Mouse (Mus musculus): ENCODE results near the gene Thrsp. TPM values are rescaled to one million over a fixed set of nuclear protein-coding genes. Genes with fewer than 3 reads are reported as not detected.

The Thrsp gene
- polyA plus RNA-seq, 1 experiment from 2014 or later: 1.3 TPM

- no peak overlapping the region for H3K9ac ChIP-seq (replicated peaks; ENCODE audit: low read depth, low read length)
- no peak for ATAC-seq (ENCODE audit: low read depth)
- H3K36me3 ChIP-seq (ENCODE audit: control insufficient read depth, insufficient read depth, low read length): peaks cover 10% of the 10 kb centered on the region; the same call in 1 of the 2 replicates
- H3K9me3 ChIP-seq (ENCODE audit: control insufficient read depth, low read length): no peaks in the 10 kb centered on the region
- H3K27ac ChIP-seq (ENCODE audit: low read depth, low read length): no peak overlapping the region
- no peak overlapping the region for H3K4me3 ChIP-seq (ENCODE audit: low read depth, low read length)
- WGBS: 87% methylated on average over 5 of the region's 5 CpGs
- H3K27me3 ChIP-seq (ENCODE audit: control insufficient read depth, insufficient read depth, low read length): no peaks in the 10 kb centered on the region
- H3K4me1 ChIP-seq (ENCODE audit: control insufficient read depth, insufficient read depth, low read length): no peaks in the 10 kb centered on the region
- H3K4me2 ChIP-seq (ENCODE audit: low read depth, low read length): no peak overlapping the region
These were observed 30.6 kb downstream of the Thrsp start for GRCm38 (mm10) chr7:97386806-97387370.

GRCm38 (mm10) chr7:97386106-97386805 lies 31.3 kb downstream of the Thrsp start:
- Histone ChIP-seq H3K9ac (replicated peaks; ENCODE audit: low read depth, low read length) (no peak overlapping the region), H3K27ac (ENCODE audit: low read depth, low read length) (no peak overlapping the region), H3K4me2 (ENCODE audit: low read depth, low read length) (no peak overlapping the region), H3K4me3 (ENCODE audit: low read depth, low read length) (no peak overlapping the region), H3K9me3 (ENCODE audit: control insufficient read depth, low read length) (no peaks in the 10 kb centered on the region), H3K27me3 (ENCODE audit: control insufficient read depth, insufficient read depth, low read length) (no peaks in the 10 kb centered on the region), H3K36me3 (ENCODE audit: control insufficient read depth, insufficient read depth, low read length) (peaks cover 10% of the 10 kb centered on the region; the same call in 1 of the 2 replicates), H3K4me1 (ENCODE audit: control insufficient read depth, insufficient read depth, low read length) (no peaks in the 10 kb centered on the region)
- ATAC-seq (ENCODE audit: low read depth): no peak
- 92% methylated on average over 7 of the region's 7 CpGs for WGBS

GRCm38 (mm10) chr7:97383496-97384132 lies 33.9 kb downstream of the Thrsp start:
- 80% methylated on average over 10 of the region's 10 CpGs for WGBS
- Histone ChIP-seq H3K27ac (ENCODE audit: low read depth, low read length) (no peak overlapping the region), H3K9ac (replicated peaks; ENCODE audit: low read depth, low read length) (no peak overlapping the region), H3K9me3 (ENCODE audit: control insufficient read depth, low read length) (no peaks in the 10 kb centered on the region), H3K4me3 (ENCODE audit: low read depth, low read length) (no peak overlapping the region), H3K36me3 (ENCODE audit: control insufficient read depth, insufficient read depth, low read length) (peaks cover 10% of the 10 kb centered on the region), H3K4me2 (ENCODE audit: low read depth, low read length) (no peak overlapping the region), H3K27me3 (ENCODE audit: control insufficient read depth, insufficient read depth, low read length) (no peaks in the 10 kb centered on the region), H3K4me1 (ENCODE audit: control insufficient read depth, insufficient read depth, low read length) (no peaks in the 10 kb centered on the region)
- no peak for ATAC-seq (ENCODE audit: low read depth)

GRCm38 (mm10) chr7:97382661-97383060 lies 34.9 kb downstream of the Thrsp start:
- ATAC-seq (ENCODE audit: low read depth): no peak
- Histone ChIP-seq H3K9me3 (ENCODE audit: control insufficient read depth, low read length) (no peaks in the 10 kb centered on the region), H3K27ac (ENCODE audit: low read depth, low read length) (no peak overlapping the region), H3K4me1 (ENCODE audit: control insufficient read depth, insufficient read depth, low read length) (no peaks in the 10 kb centered on the region), H3K4me2 (ENCODE audit: low read depth, low read length) (no peak overlapping the region), H3K36me3 (ENCODE audit: control insufficient read depth, insufficient read depth, low read length) (peaks cover 16% of the 10 kb centered on the region), H3K4me3 (ENCODE audit: low read depth, low read length) (no peak overlapping the region), H3K9ac (replicated peaks; ENCODE audit: low read depth, low read length) (no peak overlapping the region), H3K27me3 (ENCODE audit: control insufficient read depth, insufficient read depth, low read length) (no peaks in the 10 kb centered on the region)
- 96% methylated on average over 8 of the region's 8 CpGs for WGBS

GRCm38 (mm10) chr7:97380500-97381123 lies 36.9 kb downstream of the Thrsp start:
- Histone ChIP-seq H3K27ac (ENCODE audit: low read depth, low read length) (no peak overlapping the region), H3K4me3 (ENCODE audit: low read depth, low read length) (no peak overlapping the region), H3K9me3 (ENCODE audit: control insufficient read depth, low read length) (no peaks in the 10 kb centered on the region), H3K36me3 (ENCODE audit: control insufficient read depth, insufficient read depth, low read length) (peaks cover 16% of the 10 kb centered on the region), H3K9ac (replicated peaks; ENCODE audit: low read depth, low read length) (no peak overlapping the region), H3K4me1 (ENCODE audit: control insufficient read depth, insufficient read depth, low read length) (no peaks in the 10 kb centered on the region), H3K4me2 (ENCODE audit: low read depth, low read length) (no peak overlapping the region), H3K27me3 (ENCODE audit: control insufficient read depth, insufficient read depth, low read length) (no peaks in the 10 kb centered on the region)
- no peak for ATAC-seq (ENCODE audit: low read depth)
- WGBS: 92% methylated on average over 5 of the region's 5 CpGs

- no peak overlapping the region for H3K9ac ChIP-seq (replicated peaks; ENCODE audit: low read depth, low read length)
- H3K27ac ChIP-seq (ENCODE audit: low read depth, low read length): no peak overlapping the region
- WGBS: 96% methylated on average over 5 of the region's 5 CpGs
- H3K27me3 ChIP-seq (ENCODE audit: control insufficient read depth, insufficient read depth, low read length): no peaks in the 10 kb centered on the region
- peaks cover 16% of the 10 kb centered on the region for H3K36me3 ChIP-seq (ENCODE audit: control insufficient read depth, insufficient read depth, low read length)
- H3K4me3 ChIP-seq (ENCODE audit: low read depth, low read length): no peak overlapping the region
- no peak for ATAC-seq (ENCODE audit: low read depth)
- no peaks in the 10 kb centered on the region for H3K4me1 ChIP-seq (ENCODE audit: control insufficient read depth, insufficient read depth, low read length)
- H3K4me2 ChIP-seq (ENCODE audit: low read depth, low read length): no peak overlapping the region
- H3K9me3 ChIP-seq (ENCODE audit: control insufficient read depth, low read length): no peaks in the 10 kb centered on the region
These were observed 38.2 kb downstream of the Thrsp start for GRCm38 (mm10) chr7:97379304-97379703.

GRCm38 (mm10) chr7:97375906-97376305 lies 41.6 kb downstream of the Thrsp start:
- no peak for ATAC-seq (ENCODE audit: low read depth)
- H3K4me1 ChIP-seq (ENCODE audit: control insufficient read depth, insufficient read depth, low read length): peaks cover 8% of the 10 kb centered on the region; the same call in 1 of the 2 replicates
- no peak overlapping the region for H3K4me2 ChIP-seq (ENCODE audit: low read depth, low read length)
- H3K9me3 ChIP-seq (ENCODE audit: control insufficient read depth, low read length): no peaks in the 10 kb centered on the region
- no peaks in the 10 kb centered on the region for H3K27me3 ChIP-seq (ENCODE audit: control insufficient read depth, insufficient read depth, low read length)
- H3K9ac ChIP-seq (replicated peaks; ENCODE audit: low read depth, low read length): no peak overlapping the region
- 80% methylated on average over 2 of the region's 2 CpGs for WGBS
- no peak overlapping the region for H3K4me3 ChIP-seq (ENCODE audit: low read depth, low read length)
- peaks cover 6% of the 10 kb centered on the region; the same call in 1 of the 2 replicates for H3K36me3 ChIP-seq (ENCODE audit: control insufficient read depth, insufficient read depth, low read length)
- no peak overlapping the region for H3K27ac ChIP-seq (ENCODE audit: low read depth, low read length)

- Histone ChIP-seq H3K4me3 (ENCODE audit: low read depth, low read length) (no peak overlapping the region), H3K4me1 (ENCODE audit: control insufficient read depth, insufficient read depth, low read length) (peaks cover 9% of the 10 kb centered on the region; the same call in 1 of the 2 replicates), H3K9ac (replicated peaks; ENCODE audit: low read depth, low read length) (no peak overlapping the region), H3K4me2 (ENCODE audit: low read depth, low read length) (no peak overlapping the region), H3K36me3 (ENCODE audit: control insufficient read depth, insufficient read depth, low read length) (peaks cover 6% of the 10 kb centered on the region; the same call in 1 of the 2 replicates), H3K27me3 (ENCODE audit: control insufficient read depth, insufficient read depth, low read length) (no peaks in the 10 kb centered on the region), H3K9me3 (ENCODE audit: control insufficient read depth, low read length) (no peaks in the 10 kb centered on the region), H3K27ac (ENCODE audit: low read depth, low read length) (no peak overlapping the region)
- ATAC-seq (ENCODE audit: low read depth): no peak
- 94% methylated on average over 9 of the region's 9 CpGs for WGBS
These were observed 42.4 kb downstream of the Thrsp start for GRCm38 (mm10) chr7:97375101-97375500.

- Histone ChIP-seq H3K9ac (replicated peaks; ENCODE audit: low read depth, low read length) (no peak overlapping the region), H3K36me3 (ENCODE audit: control insufficient read depth, insufficient read depth, low read length) (no peaks in the 10 kb centered on the region), H3K9me3 (ENCODE audit: control insufficient read depth, low read length) (no peaks in the 10 kb centered on the region), H3K4me2 (ENCODE audit: low read depth, low read length) (no peak overlapping the region), H3K27me3 (ENCODE audit: control insufficient read depth, insufficient read depth, low read length) (no peaks in the 10 kb centered on the region), H3K4me3 (ENCODE audit: low read depth, low read length) (no peak overlapping the region), H3K27ac (ENCODE audit: low read depth, low read length) (no peak overlapping the region), H3K4me1 (ENCODE audit: control insufficient read depth, insufficient read depth, low read length) (peaks cover under 1% of the 10 kb centered on the region; the same call in 1 of the 2 replicates)
- no peak for ATAC-seq (ENCODE audit: low read depth)
- WGBS: 90% methylated on average over 1 of the region's 1 CpGs
These were observed 51.6 kb downstream of the Thrsp start for GRCm38 (mm10) chr7:97365887-97366286.
